Mouse (Mus musculus) E14TG2a.4 (cell line): ENCODE measurements at regions not wholly inside any gene's neighbourhood (a gene's known extent, or its start where the extent isn't known, plus 50 kb on each side); places are given as distances from the start of the nearest gene placed in this dataset.

Experiments used
- CTCF ChIP-seq: conservative IDR thresholded peaks from 2 replicates; pipeline ENCODE4 v1.5.1; 2014; ENCODE audit warnings: low read length
- NANOG ChIP-seq: IDR thresholded peaks from 2 replicates; pipeline ENCODE4 v1.6.1; 2014; ENCODE audit warnings: borderline replicate concordance, low read length, mixed read lengths
- POU5F1 ChIP-seq: IDR thresholded peaks from 2 replicates; pipeline ENCODE4 v1.6.1; 2014; ENCODE audit warnings: low read length, borderline replicate concordance

- TF ChIP-seq CTCF (no peak), POU5F1 (no peak), NANOG (no peak)
Measured at GRCm38 (mm10) chr13:60427755-60428385, 173.9 kb upstream of the Dapk1 start.
